Mouse (Mus musculus): ENCODE measurements around the gene Prrg3. TPM values are rescaled to one million over a fixed set of nuclear protein-coding genes. Genes with fewer than 3 reads are reported as not detected.
A peak's percentile ranks its signal among the peaks of the same experiment; 100 is the strongest.

The Prrg3 gene
- polyA plus RNA-seq (2014; fragmentation: Nextera tagmentation; extraction: Ambion mirVana), result 6.9 and 9.1 TPM in 2 replicates

- Histone ChIP-seq H3K9ac (ENCODE audit: low read length) (peak within 1 kb of the TSS; percentile 66), H3K36me3 (ENCODE audit: control insufficient read depth, insufficient read depth, low read length) (no peaks in the 10 kb centered on the region), H3K9me3 (ENCODE audit: control insufficient read depth, low read length) (no peaks in the 10 kb centered on the region), H3K4me1 (ENCODE audit: control insufficient read depth, insufficient read depth, low read length) (no peaks in the 10 kb centered on the region), H3K27me3 (ENCODE audit: control insufficient read depth, insufficient read depth, low read length) (no peaks in the 10 kb centered on the region), H3K4me2 (ENCODE audit: low read depth, severe bottlenecking) (peak within 1 kb of the TSS; percentile 67), H3K27ac (replicated peaks; ENCODE audit: low read depth, low read length) (no peak within 1 kb of the TSS), H3K4me3 (ENCODE audit: low read depth, low read length) (peak within 1 kb of the TSS; percentile 40)
- ATAC-seq (ENCODE audit: insufficient number of reproducible peaks, low FRiP score, low TSS enrichment, low read depth), result peak; percentile 96
- 17% methylated on average over 41 of the region's 72 CpGs for WGBS
- peak; percentile 77 for DNase-seq (ENCODE audit: low spot score)
Observed at GRCm38 (mm10) chrX:71962073-71963051, at the start of gene Prrg3. TSS of gene Prrg3 (plus strand) at chrX:71962624.

- Histone ChIP-seq H3K36me3 (ENCODE audit: control insufficient read depth, insufficient read depth, low read length) (no peaks in the 10 kb centered on the region), H3K9me3 (ENCODE audit: control insufficient read depth, low read length) (no peaks in the 10 kb centered on the region)
- WGBS, result 11% methylated on average over 3 of the region's 3 CpGs
Observed at GRCm38 (mm10) chrX:71946631-71947030, 15.8 kb upstream of the Prrg3 start.

GRCm38 (mm10) chrX:71958366-71958765 lies 4.1 kb upstream of the Prrg3 start:
- Histone ChIP-seq H3K4me2 (ENCODE audit: low read depth, severe bottlenecking) (no peak overlapping the region), H3K4me3 (ENCODE audit: low read depth, low read length) (no peak overlapping the region), H3K27ac (replicated peaks; ENCODE audit: low read depth, low read length) (no peak overlapping the region), H3K4me1 (ENCODE audit: control insufficient read depth, insufficient read depth, low read length) (no peaks in the 10 kb centered on the region), H3K9me3 (ENCODE audit: control insufficient read depth, low read length) (no peaks in the 10 kb centered on the region), H3K27me3 (ENCODE audit: control insufficient read depth, insufficient read depth, low read length) (no peaks in the 10 kb centered on the region), H3K36me3 (ENCODE audit: control insufficient read depth, insufficient read depth, low read length) (no peaks in the 10 kb centered on the region), H3K9ac (ENCODE audit: low read length) (no peak overlapping the region)
- DNase-seq (ENCODE audit: low spot score) (no peak), ATAC-seq (ENCODE audit: insufficient number of reproducible peaks, low FRiP score, low TSS enrichment, low read depth) (no peak)

More at GRCm38 (mm10) chrX:71946631-71947030, 15.8 kb upstream of the Prrg3 start:
- Histone ChIP-seq H3K4me3 (ENCODE audit: low read depth, low read length) (no peak overlapping the region), H3K4me2 (ENCODE audit: low read depth, severe bottlenecking) (no peak overlapping the region), H3K4me1 (ENCODE audit: control insufficient read depth, insufficient read depth, low read length) (no peaks in the 10 kb centered on the region), H3K27ac (replicated peaks; ENCODE audit: low read depth, low read length) (no peak overlapping the region), H3K9ac (ENCODE audit: low read length) (no peak overlapping the region), H3K27me3 (ENCODE audit: control insufficient read depth, insufficient read depth, low read length) (0 out of 2 replicates have a peak, but pooled peaks cover 2% of the 10 kb centered on the region)
- DNase-seq (ENCODE audit: low spot score) (peak; percentile 63), ATAC-seq (ENCODE audit: insufficient number of reproducible peaks, low FRiP score, low TSS enrichment, low read depth) (no peak)

- DNase-seq (ENCODE audit: low spot score), result no peak
- no peaks in the 10 kb centered on the region for H3K27me3 ChIP-seq (ENCODE audit: control insufficient read depth, insufficient read depth, low read length)
- no peaks in the 10 kb centered on the region for H3K9me3 ChIP-seq (ENCODE audit: control insufficient read depth, low read length)
- no peaks in the 10 kb centered on the region for H3K36me3 ChIP-seq (ENCODE audit: control insufficient read depth, insufficient read depth, low read length)
- peak overlapping the region; percentile 67 for H3K4me2 ChIP-seq (ENCODE audit: low read depth, severe bottlenecking)
- no peaks in the 10 kb centered on the region for H3K4me1 ChIP-seq (ENCODE audit: control insufficient read depth, insufficient read depth, low read length)
- H3K4me3 ChIP-seq (ENCODE audit: low read depth, low read length), result peak overlapping the region; percentile 40
- peak overlapping the region; percentile 66; the same call in 1 of the 2 replicates for H3K9ac ChIP-seq (ENCODE audit: low read length)
- no peak overlapping the region for H3K27ac ChIP-seq (replicated peaks; ENCODE audit: low read depth, low read length)
- WGBS, result 54% methylated on average over 9 of the region's 9 CpGs
- ATAC-seq (ENCODE audit: insufficient number of reproducible peaks, low FRiP score, low TSS enrichment, low read depth), result no peak
Observed at GRCm38 (mm10) chrX:71963275-71963912, 970 bp downstream of the Prrg3 start.

- 86% methylated on average over 1 of the region's 1 CpGs for WGBS
- no peaks in the 10 kb centered on the region for H3K27me3 ChIP-seq (ENCODE audit: control insufficient read depth, insufficient read depth, low read length)
Observed at GRCm38 (mm10) chrX:71968216-71968615, 5.8 kb downstream of the Prrg3 start.

GRCm38 (mm10) chrX:71968816-71969215 lies 6.4 kb downstream of the Prrg3 start:
- Histone ChIP-seq H3K27ac (replicated peaks; ENCODE audit: low read depth, low read length) (no peak overlapping the region), H3K4me3 (ENCODE audit: low read depth, low read length) (no peak overlapping the region), H3K4me2 (ENCODE audit: low read depth, severe bottlenecking) (no peak overlapping the region), H3K9me3 (ENCODE audit: control insufficient read depth, low read length) (no peaks in the 10 kb centered on the region), H3K27me3 (ENCODE audit: control insufficient read depth, insufficient read depth, low read length) (no peaks in the 10 kb centered on the region), H3K36me3 (ENCODE audit: control insufficient read depth, insufficient read depth, low read length) (no peaks in the 10 kb centered on the region), H3K4me1 (ENCODE audit: control insufficient read depth, insufficient read depth, low read length) (no peaks in the 10 kb centered on the region), H3K9ac (ENCODE audit: low read length) (no peak overlapping the region)
- ATAC-seq (ENCODE audit: insufficient number of reproducible peaks, low FRiP score, low TSS enrichment, low read depth) (no peak), DNase-seq (ENCODE audit: low spot score) (no peak)
- WGBS, result 81% methylated on average over 6 of the region's 6 CpGs

More at GRCm38 (mm10) chrX:71968216-71968615, 5.8 kb downstream of the Prrg3 start:
- Histone ChIP-seq H3K36me3 (ENCODE audit: control insufficient read depth, insufficient read depth, low read length) (no peaks in the 10 kb centered on the region), H3K27ac (replicated peaks; ENCODE audit: low read depth, low read length) (no peak overlapping the region), H3K4me2 (ENCODE audit: low read depth, severe bottlenecking) (no peak overlapping the region), H3K9ac (ENCODE audit: low read length) (no peak overlapping the region), H3K4me3 (ENCODE audit: low read depth, low read length) (no peak overlapping the region), H3K4me1 (ENCODE audit: control insufficient read depth, insufficient read depth, low read length) (no peaks in the 10 kb centered on the region), H3K9me3 (ENCODE audit: control insufficient read depth, low read length) (no peaks in the 10 kb centered on the region)
- no peak for ATAC-seq (ENCODE audit: insufficient number of reproducible peaks, low FRiP score, low TSS enrichment, low read depth)
- DNase-seq (ENCODE audit: low spot score), result no peak

GRCm38 (mm10) chrX:71971325-71971724 lies 8.9 kb downstream of the Prrg3 start:
- ATAC-seq (ENCODE audit: insufficient number of reproducible peaks, low FRiP score, low TSS enrichment, low read depth), result no peak
- no peaks in the 10 kb centered on the region for H3K4me1 ChIP-seq (ENCODE audit: control insufficient read depth, insufficient read depth, low read length)
- WGBS, result 83% methylated on average over 5 of the region's 5 CpGs

GRCm38 (mm10) chrX:71972686-71973085 lies 10.3 kb downstream of the Prrg3 start, which contains the start of gene Fate1:
TSS of gene Fate1 (plus strand) at chrX:71972986.
- Histone ChIP-seq H3K27me3 (ENCODE audit: control insufficient read depth, insufficient read depth, low read length) (no peaks in the 10 kb centered on the region), H3K4me3 (ENCODE audit: low read depth, low read length) (no peak within 1 kb of the TSS), H3K4me2 (ENCODE audit: low read depth, severe bottlenecking) (no peak within 1 kb of the TSS), H3K27ac (replicated peaks; ENCODE audit: low read depth, low read length) (no peak within 1 kb of the TSS), H3K9ac (ENCODE audit: low read length) (no peak within 1 kb of the TSS), H3K4me1 (ENCODE audit: control insufficient read depth, insufficient read depth, low read length) (no peaks in the 10 kb centered on the region), H3K9me3 (ENCODE audit: control insufficient read depth, low read length) (no peaks in the 10 kb centered on the region), H3K36me3 (ENCODE audit: control insufficient read depth, insufficient read depth, low read length) (no peaks in the 10 kb centered on the region)
- no peak for DNase-seq (ENCODE audit: low spot score)
- 81% methylated on average over 2 of the region's 2 CpGs for WGBS
- ATAC-seq (ENCODE audit: insufficient number of reproducible peaks, low FRiP score, low TSS enrichment, low read depth), result no peak

More at GRCm38 (mm10) chrX:71971325-71971724, 8.9 kb downstream of the Prrg3 start:
- no peaks in the 10 kb centered on the region for H3K9me3 ChIP-seq (ENCODE audit: control insufficient read depth, low read length)
- no peak for DNase-seq (ENCODE audit: low spot score)
- H3K27ac ChIP-seq (replicated peaks; ENCODE audit: low read depth, low read length), result no peak overlapping the region
- no peak overlapping the region for H3K4me2 ChIP-seq (ENCODE audit: low read depth, severe bottlenecking)
- no peaks in the 10 kb centered on the region for H3K36me3 ChIP-seq (ENCODE audit: control insufficient read depth, insufficient read depth, low read length)
- no peaks in the 10 kb centered on the region for H3K27me3 ChIP-seq (ENCODE audit: control insufficient read depth, insufficient read depth, low read length)
- H3K4me3 ChIP-seq (ENCODE audit: low read depth, low read length), result no peak overlapping the region
- no peak overlapping the region for H3K9ac ChIP-seq (ENCODE audit: low read length)

Data from limb, embryonic 11.5 days (tissue).